Mouse (Mus musculus) lung, embryonic 14.5 days (tissue): ENCODE results near the gene Dnajc7. TPM values are rescaled to one million over a fixed set of nuclear protein-coding genes. Genes with fewer than 3 reads are reported as not detected.

Experiments used
- ATAC-seq: fragments of 200-750 bp; cut with Nextera tagmentation; 2 replicates; pipeline ENCODE4 v1.8.0; 2017; ENCODE audit warnings: mild to moderate bottlenecking, moderate TSS enrichment, moderate library complexity; ENCODE audit not compliant: insufficient read depth
- DNase-seq: peaks from one replicate; pipeline ENCODE4 v3.0.0-alpha.2; 2015
- H3K27ac ChIP-seq: fragments of 300-500 bp; sonication (generic); 2 replicates; pipeline ENCODE4 v1.5.1; 2014; ENCODE audit warnings: low read depth, mild to moderate bottlenecking, moderate library complexity
- H3K27me3 ChIP-seq: fragments of 300-500 bp; sonication (generic); 2 replicates; pipeline ENCODE4 v1.6.1; 2014; ENCODE audit warnings: low read length, control low read depth; ENCODE audit not compliant: insufficient read depth
- H3K36me3 ChIP-seq: fragments of 300-500 bp; sonication (generic); 2 replicates; pipeline ENCODE4 v1.6.1; 2014; ENCODE audit warnings: control low read depth; ENCODE audit not compliant: insufficient read depth
- H3K4me1 ChIP-seq: fragments of 300-500 bp; sonication (generic); 2 replicates; pipeline ENCODE4 v1.6.1; 2014; ENCODE audit warnings: antibody characterized with exemption, control low read depth; ENCODE audit not compliant: insufficient read depth
- H3K4me2 ChIP-seq: fragments of 300-500 bp; sonication (generic); 2 replicates; pipeline ENCODE4 v1.6.1; 2014; ENCODE audit warnings: mild to moderate bottlenecking
- H3K4me3 ChIP-seq: fragments of 300-500 bp; sonication (generic); 2 replicates; pipeline ENCODE4 v1.5.1; 2014; ENCODE audit warnings: low read depth, low read length
- H3K9ac ChIP-seq: fragments of 300-500 bp; sonication (generic); 2 replicates; pipeline ENCODE4 v1.6.1; 2014
- H3K9me3 ChIP-seq: fragments of 300-500 bp; sonication (generic); 2 replicates; pipeline ENCODE4 v1.6.1; 2016; ENCODE audit warnings: low read depth, low read length, control low read depth
- CTCF ChIP-seq: IDR thresholded peaks from 2 replicates; pipeline ENCODE4 v1.5.1; 2016; ENCODE audit warnings: antibody characterized with exemption, low read depth
- WGBS: fragments of 180-500 bp; shearing (Covaris S2); extraction: QIAGEN DNeasy Blood & Tissue Kit; methylation state at CpG from one replicate; pipeline ENCODE4 v1.1.7; 2014; 5-methylcytosine and 5-hydroxymethylcytosine counted together
- polyA plus RNA-seq: library from polyadenylated mRNA; unstranded; fragments of >200 nt; fragmentation: Nextera tagmentation; extraction: Ambion mirVana; gene quantifications from 2 replicates; pipeline ENCODE4 v1.2.1, GENCODE M21; 2014

Gene Dnajc7
- polyA plus RNA-seq, 1 experiment from 2014 or later: 79.4 TPM

DNA sequence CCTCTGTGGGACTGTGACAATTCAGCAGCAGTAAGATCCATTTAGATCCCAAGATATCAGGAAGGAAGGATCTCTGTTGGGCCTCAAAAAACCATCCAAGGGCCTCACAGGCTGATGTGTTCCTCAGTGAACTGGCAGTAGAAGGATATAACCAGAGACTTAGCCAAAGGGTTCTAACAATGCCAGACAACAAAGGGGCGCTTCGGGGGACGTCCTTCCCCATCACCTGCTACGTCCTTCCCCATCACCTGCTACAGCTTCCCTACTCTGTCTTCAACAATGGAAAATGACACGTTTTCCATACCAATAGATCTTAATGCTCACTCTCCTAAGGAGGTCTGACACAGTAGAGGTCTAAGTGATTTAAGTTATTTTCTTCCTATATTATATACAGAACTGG lies 3.6 kb downstream of the Dnajc7 start:
- H3K9me3 ChIP-seq: no peaks in the 10 kb centered on the region
- H3K27ac ChIP-seq: no peak overlapping the region
- DNase-seq (no peak), ATAC-seq (no peak)
- no peak overlapping the region for H3K9ac ChIP-seq
- no peak overlapping the region for H3K4me3 ChIP-seq
- peaks cover 9% of the 10 kb centered on the region for H3K4me1 ChIP-seq
- no peaks in the 10 kb centered on the region for H3K27me3 ChIP-seq
- peaks cover 12% of the 10 kb centered on the region; the same call in 1 of the 2 replicates for H3K36me3 ChIP-seq
- no peak overlapping the region for H3K4me2 ChIP-seq
- no peak for TF ChIP-seq CTCF
- 87% methylated on average over 5 of the region's 5 CpGs for WGBS

DNA sequence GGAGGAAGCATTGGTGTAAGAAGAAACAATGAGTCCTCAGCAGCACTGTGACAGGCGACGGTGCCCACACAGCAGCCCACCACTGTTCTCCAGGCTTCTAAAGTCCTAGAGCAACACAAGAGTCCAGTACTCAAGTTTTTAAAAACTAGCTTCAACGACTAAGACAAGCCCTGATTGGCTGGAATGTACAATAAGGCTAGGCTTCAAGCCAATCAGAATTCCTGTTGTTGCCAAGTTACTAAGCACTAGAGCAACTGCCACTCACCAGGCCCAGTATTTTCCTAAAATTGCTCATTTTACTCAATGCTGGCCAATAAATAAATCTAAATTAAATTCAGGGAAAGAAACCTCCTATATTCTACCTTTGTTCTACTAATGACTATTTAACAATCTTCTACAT lies 6.7 kb downstream of the Dnajc7 start:
- H3K4me1 ChIP-seq: peaks cover 7% of the 10 kb centered on the region
- peaks cover 24% of the 10 kb centered on the region for H3K36me3 ChIP-seq
- no peak overlapping the region for H3K27ac ChIP-seq
- no peaks in the 10 kb centered on the region for H3K9me3 ChIP-seq
- no peaks in the 10 kb centered on the region for H3K27me3 ChIP-seq
- no peak overlapping the region for H3K9ac ChIP-seq
- no peak overlapping the region for H3K4me2 ChIP-seq
- no peak overlapping the region for H3K4me3 ChIP-seq
- WGBS: 85% methylated on average over 3 of the region's 3 CpGs
- no peak for TF ChIP-seq CTCF
- no peak for ATAC-seq
- peak; percentile 77 for DNase-seq

DNA sequence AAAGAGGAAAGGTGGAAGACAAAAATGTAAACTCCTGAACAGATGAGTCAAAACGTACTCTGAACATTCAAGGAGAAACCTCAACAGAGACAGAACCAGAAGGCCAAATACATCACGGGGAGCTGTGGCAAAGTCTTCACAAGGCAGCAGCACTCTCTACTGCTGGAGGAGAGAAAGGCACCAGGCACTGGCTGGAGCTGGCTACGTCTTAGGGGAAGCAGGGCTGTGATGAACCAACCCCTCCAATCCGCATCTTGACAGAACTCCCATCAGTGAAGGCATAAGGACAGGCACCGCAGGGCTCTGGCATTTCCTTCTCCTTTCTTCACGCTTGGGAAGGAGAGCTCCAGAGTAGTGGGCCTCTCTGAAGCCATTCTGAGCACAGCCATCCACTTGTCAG lies 8.3 kb downstream of the Dnajc7 start:
- Histone ChIP-seq H3K36me3 (peaks cover 37% of the 10 kb centered on the region), H3K4me3 (no peak overlapping the region), H3K27ac (no peak overlapping the region), H3K9me3 (no peaks in the 10 kb centered on the region), H3K4me1 (no peaks in the 10 kb centered on the region), H3K9ac (no peak overlapping the region), H3K27me3 (no peaks in the 10 kb centered on the region), H3K4me2 (no peak overlapping the region)
- WGBS: 86% methylated on average over 6 of the region's 6 CpGs
- ATAC-seq: no peak
- no peak for TF ChIP-seq CTCF
- DNase-seq: no peak

DNA sequence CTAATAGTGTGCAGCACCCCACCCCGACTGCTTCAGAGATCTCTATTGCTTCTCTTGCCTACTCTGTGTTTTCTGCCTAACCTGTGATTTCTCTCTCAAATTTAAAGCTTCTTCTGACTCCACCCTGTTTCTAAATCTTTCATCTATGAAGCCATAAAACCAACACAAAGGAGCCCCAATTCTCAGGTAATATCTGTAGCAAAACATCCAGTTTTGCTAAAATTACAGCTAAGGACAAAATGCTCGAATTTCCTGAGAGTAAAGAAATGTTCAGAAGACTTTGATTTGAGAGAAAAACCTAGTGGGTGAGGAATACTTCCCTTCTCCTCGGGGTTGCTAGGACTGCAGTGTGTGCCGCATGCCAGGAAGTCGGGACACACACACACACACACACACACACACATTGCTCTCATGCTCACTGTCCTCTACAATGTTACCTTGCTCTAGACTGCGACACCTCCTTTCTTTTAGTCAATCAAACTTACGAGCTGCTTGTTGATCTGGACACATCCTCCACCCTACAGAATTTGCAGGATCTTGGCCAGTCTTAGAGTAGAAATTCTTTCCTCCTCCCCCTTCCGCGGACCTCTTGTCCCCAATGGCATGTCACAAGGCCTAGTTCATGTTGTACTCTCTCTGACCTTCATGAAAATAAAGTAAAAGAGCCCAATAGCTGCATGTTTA lies 9.8 kb downstream of the Dnajc7 start:
- Histone ChIP-seq H3K27me3 (no peaks in the 10 kb centered on the region), H3K36me3 (peaks cover 31% of the 10 kb centered on the region; the same call in 1 of the 2 replicates), H3K4me3 (no peak overlapping the region), H3K4me2 (no peak overlapping the region), H3K27ac (no peak overlapping the region), H3K4me1 (no peaks in the 10 kb centered on the region), H3K9ac (no peak overlapping the region), H3K9me3 (no peaks in the 10 kb centered on the region)
- no peak for DNase-seq
- no peak for ATAC-seq
- WGBS: 76% methylated on average over 9 of the region's 9 CpGs
- no peak for TF ChIP-seq CTCF

DNA sequence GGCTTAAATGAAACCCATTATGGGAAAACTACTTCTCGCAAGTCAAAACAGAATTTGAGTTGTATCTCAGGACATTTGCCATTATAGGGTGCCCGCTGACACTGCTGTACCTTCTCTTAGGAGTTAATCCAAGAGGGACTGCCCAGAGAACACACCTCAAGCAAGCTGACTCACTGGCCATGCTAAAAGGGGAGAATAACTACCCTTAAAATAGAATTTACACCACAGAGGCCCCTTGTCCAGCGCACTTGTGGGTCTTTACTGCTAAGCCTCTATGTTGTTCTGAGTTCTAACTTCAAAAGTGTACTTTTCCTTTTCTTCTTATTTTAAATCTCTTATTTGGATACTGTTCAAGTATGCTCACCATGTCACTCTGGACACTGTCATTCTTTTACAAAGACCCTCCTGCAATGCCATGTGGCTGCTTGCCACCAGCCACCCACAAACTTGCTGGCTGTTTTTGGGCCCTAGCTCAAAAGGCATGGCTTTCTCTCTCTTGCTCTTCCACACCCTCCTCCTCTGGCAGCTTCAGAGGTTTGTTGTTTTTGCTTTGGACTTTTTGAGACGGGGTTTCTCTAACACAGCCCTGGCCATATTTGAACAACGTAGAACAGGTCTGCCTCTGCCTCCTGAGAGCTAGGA lies 10.5 kb downstream of the Dnajc7 start:
- no peak overlapping the region for H3K9ac ChIP-seq
- DNase-seq (no peak), ATAC-seq (no peak)
- WGBS: 86% methylated on average over 5 of the region's 5 CpGs
- H3K27me3 ChIP-seq: no peaks in the 10 kb centered on the region
- H3K27ac ChIP-seq: no peak overlapping the region
- H3K36me3 ChIP-seq: peaks cover 31% of the 10 kb centered on the region; the same call in 1 of the 2 replicates
- no peak overlapping the region for H3K4me3 ChIP-seq
- H3K4me2 ChIP-seq: no peak overlapping the region
- no peaks in the 10 kb centered on the region for H3K9me3 ChIP-seq
- no peaks in the 10 kb centered on the region for H3K4me1 ChIP-seq
- no peak for TF ChIP-seq CTCF

DNA sequence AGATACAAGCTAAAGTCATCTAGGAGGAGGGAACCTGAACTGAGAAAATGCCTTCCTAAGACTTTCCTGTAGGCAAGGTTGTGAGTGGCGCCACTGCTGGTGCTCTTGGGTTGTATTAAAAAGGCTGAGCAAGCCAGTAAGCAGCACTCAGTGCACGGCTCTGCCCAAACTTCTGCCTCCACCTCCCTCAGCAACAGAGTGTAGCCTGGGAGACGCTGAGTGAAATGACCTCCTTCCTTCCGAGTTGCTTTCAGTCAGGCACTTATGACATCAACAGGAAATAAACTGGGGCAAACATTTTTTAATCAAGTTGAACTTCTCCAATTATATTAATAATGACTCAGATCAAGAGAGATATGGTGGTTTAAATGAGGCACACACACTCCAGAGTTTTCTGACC lies 11.2 kb downstream of the Dnajc7 start:
- no peak overlapping the region; the same call in 1 of the 2 replicates for H3K27ac ChIP-seq
- no peaks in the 10 kb centered on the region for H3K4me1 ChIP-seq
- no peak for DNase-seq
- no peaks in the 10 kb centered on the region for H3K27me3 ChIP-seq
- no peak for ATAC-seq
- 61% methylated on average over 4 of the region's 4 CpGs for WGBS
- H3K9me3 ChIP-seq: no peaks in the 10 kb centered on the region
- no peak overlapping the region for H3K4me2 ChIP-seq
- H3K36me3 ChIP-seq: peaks cover 31% of the 10 kb centered on the region; the same call in 1 of the 2 replicates
- TF ChIP-seq CTCF: no peak
- H3K9ac ChIP-seq: no peak overlapping the region
- no peak overlapping the region for H3K4me3 ChIP-seq

- no peaks in the 10 kb centered on the region for H3K27me3 ChIP-seq
- H3K27ac ChIP-seq: no peak overlapping the region
- WGBS: 89% methylated on average over 6 of the region's 6 CpGs
- DNase-seq: no peak
- no peak overlapping the region for H3K4me3 ChIP-seq
- no peaks in the 10 kb centered on the region for H3K9me3 ChIP-seq
- H3K4me1 ChIP-seq: no peaks in the 10 kb centered on the region
- peaks cover 34% of the 10 kb centered on the region for H3K36me3 ChIP-seq
- no peak for ATAC-seq
- no peak overlapping the region for H3K9ac ChIP-seq
- TF ChIP-seq CTCF: no peak
- no peak overlapping the region for H3K4me2 ChIP-seq
Measured at GRCm38 (mm10) chr11:100607121-100607520, 12.8 kb downstream of the Dnajc7 start.
